Mouse (Mus musculus): ENCODE data around the gene Tepp. TPM values are rescaled to one million over a fixed set of nuclear protein-coding genes. Genes with fewer than 3 reads are reported as not detected.

The Tepp gene
- total RNA-seq, 2 experiments from 2014 or later, result not detected

DNA sequence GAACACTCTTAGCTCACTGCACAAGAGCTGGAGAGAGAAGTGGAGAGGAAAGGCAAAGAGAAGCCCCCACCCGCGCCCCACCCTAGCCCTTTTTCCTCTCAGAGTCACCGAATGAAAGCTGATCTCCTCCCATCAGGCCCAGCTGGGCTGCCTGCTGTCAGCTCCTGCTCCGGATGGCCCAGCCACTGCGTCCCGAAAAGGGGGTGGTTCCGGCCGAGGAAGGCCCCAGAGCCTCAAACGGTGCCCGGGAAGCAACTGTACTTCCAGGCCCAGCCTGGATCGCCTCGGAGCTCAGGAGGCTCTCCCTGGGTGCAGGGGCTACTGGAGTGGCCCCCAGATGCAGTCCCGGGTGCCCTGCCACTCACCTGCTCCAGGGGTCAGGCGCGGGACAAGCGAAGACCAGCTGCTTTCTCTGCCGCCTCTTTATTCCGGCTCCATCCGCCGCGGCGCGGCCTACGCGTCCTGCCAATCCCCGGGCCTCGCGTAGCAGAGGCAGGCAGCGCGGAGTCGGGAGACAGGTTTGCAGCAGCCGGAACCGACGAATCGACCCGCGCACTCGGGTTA, 20.9 kb downstream of the Tepp start:
- no peak for DNase-seq (ENCODE audit: low spot score)

DNA sequence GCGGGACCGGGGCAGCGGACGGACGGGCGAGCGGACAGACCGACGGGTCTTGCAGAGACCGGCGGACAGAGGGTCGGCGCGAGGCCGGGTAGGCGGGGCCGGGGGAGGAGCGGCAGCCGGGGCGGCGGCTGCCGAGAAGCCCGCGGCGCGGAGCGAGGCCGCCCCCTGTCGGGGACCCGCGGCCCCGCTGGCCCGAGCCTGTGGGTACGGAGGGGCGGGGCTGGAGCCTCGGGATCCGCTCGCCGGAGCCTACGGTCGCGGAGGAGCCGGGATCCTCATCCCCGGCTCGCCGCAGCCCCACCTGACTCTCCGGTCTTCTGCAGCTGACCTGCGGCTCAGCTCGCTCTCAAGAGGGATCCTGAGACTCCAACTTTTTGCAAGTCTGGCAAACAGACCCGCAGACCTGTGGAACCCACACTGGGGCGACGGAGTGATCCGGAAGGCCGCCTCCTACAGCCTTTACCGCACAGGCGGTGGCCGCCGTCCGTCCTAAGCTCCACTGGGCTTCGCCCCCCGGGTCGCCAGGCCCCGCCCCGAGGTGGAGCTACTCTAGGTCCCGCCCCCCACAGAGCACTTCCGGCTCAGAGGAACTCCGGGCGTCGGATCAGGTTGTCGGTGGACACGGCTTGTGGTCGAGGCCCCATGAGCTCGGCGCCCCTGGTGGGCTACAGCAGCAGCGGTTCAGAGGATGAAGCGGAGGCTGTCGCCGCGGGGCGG, 21.5 kb downstream of the Tepp start, which contains the start of the genes Zfp319 and Usb1:
Gene Zfp319 (minus strand): TSS at position 231 of the 717 bp plus-strand sequence.
Gene Usb1 (plus strand): TSS at position 565 of the 717 bp plus-strand sequence.
- peak; percentile 93 for DNase-seq (ENCODE audit: low spot score)

DNA sequence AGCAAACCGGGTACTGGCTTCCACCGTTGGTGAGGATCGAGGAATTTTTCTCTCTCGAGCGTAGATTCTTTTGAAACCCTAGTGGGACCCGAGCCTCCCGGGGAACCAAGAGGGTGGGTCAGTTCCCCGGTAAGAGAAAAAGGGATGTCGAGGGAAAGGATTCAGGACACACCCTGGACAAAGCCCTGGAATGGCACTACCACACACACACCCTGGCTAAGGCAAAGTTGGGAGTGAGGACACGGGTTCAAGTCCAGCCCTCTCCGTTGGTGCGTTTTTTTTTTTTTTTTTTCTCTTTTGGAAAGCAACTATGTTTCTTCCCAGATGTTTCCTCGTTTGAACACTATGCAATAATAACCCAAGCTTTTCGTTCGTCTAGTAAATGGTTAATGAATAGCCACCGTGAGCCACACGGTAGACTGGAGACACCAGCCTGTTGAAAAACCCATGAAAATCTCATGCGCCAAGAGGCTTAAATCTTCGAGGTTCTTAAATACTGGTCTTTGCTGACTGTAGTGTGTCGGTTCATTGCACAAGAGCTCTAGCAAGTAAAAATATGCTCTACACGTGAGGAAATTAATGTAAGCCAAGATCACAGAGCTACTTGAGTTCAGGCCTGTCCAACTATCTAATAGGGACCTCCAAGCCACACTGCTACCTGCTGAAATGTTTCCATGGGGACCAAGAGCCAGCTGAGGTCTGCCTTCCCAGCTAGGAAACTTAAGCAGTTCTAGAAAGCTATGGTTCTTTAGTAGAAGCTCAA, 22.3 kb downstream of the Tepp start:
- DNase-seq (ENCODE audit: low spot score), result no peak

DNA sequence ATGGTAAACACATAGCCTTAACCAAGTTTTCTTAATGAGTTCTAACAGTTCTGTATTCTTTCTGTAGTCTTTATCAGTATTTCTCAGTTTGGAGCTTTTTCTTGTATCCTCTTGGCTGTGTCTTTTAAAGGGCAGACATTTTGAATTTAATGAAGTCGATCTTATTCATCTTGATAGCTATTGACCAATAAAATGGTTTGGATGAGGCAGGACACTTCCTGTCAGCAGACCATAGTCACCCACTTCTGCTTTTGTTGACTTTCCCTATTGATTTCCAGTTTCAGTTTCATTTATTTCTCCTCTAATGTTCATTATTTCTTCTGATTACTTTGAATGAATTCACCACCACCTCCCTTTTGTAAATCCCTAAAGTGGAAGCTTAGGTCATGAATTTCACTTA, 25.3 kb downstream of the Tepp start:
- DNase-seq (ENCODE audit: low spot score), result no peak

DNA sequence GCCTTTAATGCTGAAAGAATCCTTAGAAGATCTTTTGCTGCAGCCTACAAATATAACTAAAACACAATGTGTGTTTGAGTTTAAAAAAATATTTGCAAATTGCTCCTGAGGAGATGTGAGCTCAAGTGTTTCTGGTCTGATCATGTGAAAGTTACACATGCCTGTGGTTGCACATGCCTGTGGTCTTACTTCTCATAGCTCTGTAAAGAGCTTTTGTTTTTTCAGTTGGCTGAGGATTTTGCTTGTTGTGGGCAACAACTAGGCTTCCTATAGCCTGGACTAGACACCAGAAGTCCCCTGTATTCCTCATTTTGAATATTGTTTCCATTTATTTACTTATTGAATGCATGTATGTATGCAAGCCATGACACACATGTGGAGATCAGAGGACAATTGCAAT, 26.0 kb downstream of the Tepp start:
- DNase-seq (ENCODE audit: low spot score), result no peak

DNA sequence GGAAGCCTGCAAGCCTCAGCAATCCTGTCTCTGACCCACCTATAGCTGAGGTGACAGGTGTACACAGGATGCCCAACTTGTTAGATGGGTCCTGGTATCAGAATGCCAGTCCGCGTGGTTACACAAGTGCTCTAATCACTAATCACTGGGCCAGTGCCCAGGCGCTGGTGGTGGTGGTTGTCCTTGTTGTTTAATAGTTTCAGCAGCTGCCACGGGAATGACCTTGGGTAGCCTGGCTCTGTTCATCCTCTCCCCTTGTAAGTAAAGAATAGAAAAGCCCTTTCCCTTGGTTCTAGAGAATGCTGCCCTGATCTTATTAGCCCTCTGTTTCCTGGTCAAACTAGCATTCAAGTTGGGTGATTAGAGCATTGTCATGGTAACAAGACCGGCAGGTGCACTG, 31.4 kb downstream of the Tepp start:
- no peak for DNase-seq (ENCODE audit: low spot score)

DNA sequence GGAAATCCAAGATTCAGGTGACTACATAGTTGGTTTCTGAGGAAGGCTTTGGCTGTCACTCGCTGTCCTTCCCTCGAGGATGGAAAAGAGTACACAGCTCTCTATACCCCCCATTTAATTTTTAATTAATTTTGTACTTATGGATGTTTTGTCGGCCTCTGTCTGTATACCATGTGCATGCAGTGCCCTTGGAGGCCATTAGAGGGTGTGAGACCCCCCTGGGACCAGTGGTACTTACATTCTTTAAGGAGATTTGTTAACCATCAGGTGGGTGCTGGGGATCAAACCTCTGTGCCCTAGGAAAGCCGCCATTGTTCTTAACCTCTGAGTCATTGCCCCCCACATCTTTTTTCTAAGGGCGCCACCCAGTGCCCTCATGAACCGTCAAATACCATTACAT, 34.3 kb downstream of the Tepp start:
- no peak for DNase-seq (ENCODE audit: low spot score)

DNA sequence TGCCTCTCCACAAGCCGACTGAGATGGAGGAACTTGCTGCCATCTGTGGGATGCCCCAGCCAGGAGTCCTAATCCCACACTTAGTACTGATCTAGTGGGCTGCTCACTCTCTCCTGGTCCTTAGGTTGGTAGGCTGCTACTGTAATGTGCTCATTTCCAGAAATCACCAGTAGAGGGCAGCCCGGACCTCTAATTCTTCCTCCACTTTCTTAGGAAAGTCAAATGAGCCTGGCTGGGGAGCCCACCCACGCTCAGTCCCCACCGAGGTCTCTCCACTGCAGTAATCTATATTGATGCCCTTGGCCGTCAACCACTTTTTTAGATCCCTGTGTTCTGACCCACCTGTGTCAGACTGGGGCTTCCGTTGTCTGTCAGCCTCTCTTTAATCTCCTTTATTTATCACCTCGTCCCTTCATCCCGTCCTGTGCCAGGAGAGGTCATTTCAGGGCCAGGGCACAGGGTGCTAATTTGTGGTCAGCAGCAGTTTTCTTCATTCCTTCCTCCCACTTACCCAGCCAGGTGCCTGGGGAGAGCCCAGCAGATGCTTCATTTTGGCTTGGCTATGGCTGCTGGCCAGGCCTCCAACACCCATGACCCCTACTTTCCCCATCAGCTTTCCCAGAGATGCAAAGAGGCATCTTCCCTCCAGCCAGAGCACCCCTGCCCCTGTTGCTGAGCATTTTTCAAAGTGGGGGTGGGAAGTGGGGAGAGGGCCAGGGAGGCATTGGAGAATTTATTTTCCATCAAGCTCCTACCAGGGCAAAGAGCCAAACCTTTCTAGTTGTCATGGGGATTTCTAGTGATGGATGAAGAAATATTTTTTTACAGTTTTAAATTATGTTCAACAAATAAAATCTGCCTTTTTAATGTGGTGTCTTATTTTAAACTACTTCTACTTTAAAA, 36.5 kb downstream of the Tepp start:
- DNase-seq (ENCODE audit: low spot score), result peak; percentile 72

DNA sequence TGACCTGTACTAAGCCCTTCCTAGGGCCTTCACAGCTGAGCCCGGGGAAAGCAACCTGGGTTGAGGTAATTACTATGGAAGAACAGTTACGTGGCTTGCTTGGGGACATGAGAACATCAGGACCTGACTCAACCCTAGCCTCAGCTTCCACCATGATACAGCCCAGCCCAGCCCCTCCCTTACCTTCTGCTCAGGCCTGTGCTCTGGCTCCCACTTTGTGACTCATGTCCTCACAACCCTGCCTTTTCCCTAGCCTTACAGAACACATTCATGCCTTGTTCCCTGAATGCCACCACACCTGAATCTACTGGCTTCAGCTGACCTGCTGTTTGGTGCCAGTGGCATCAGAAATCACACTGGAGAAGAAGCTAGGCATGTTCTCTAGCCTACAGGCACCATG, 38.0 kb downstream of the Tepp start:
- no peak for DNase-seq (ENCODE audit: low spot score)

DNA sequence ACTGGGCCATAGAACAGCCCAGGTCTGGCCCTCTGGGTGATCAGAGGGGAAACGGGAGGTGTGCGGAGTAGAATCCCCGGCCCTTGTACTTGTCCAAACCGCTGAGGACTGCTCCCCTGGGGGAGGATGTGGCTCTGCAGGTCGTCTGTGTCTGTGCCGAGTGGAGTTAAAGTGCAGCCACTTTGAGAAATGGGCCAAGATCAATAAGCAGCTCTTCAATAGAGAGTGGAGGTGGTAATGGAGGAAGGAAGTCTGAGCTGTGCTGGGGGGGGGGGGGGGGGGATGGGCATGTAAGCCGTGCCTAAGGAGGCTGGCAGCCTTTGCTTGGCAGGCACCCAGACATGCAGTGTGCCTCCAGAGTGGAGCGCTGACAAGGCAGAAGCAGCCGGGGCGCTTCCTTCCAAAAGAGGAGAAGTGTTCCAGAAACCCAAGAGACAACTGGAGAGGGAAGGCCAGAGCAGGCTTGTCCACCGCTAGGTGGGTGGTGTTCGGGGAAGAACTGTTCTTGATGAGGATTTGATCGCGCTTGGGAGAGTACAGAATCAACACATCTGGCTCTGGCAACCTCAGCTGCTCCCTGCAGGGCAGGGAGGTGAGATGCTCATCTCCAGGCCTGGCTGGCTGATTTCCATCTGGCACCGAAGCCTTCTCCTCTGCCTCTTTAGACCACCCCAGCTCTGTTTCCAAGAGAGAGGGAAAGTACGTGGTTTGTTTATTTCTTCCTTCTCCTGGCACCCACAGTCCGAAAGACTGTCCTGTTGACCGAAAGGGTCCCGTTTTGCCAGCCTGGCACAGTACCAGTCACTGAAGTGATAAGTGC, 38.7 kb downstream of the Tepp start:
- peak; percentile 69 for DNase-seq (ENCODE audit: low spot score)

DNA sequence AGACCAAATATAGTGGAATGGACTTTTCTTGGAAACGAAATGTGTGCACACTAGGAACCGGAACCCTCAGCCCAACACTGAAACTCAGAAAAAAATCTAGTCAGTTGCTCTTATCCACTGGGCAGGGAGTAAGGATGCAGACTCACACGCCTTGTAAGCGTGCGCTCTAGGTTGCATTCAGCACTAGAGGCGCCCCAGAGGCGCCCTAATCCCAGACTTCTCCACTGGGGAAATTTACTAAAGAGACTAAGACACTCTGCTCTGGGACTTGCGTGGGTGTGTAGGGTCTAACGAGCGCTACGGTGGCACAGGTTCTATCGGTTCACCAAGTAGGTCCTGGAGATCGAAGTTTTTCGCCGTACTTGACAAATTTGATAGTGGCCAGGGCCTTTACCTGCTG, 41.1 kb downstream of the Tepp start:
- no peak for DNase-seq (ENCODE audit: low spot score)

DNA sequence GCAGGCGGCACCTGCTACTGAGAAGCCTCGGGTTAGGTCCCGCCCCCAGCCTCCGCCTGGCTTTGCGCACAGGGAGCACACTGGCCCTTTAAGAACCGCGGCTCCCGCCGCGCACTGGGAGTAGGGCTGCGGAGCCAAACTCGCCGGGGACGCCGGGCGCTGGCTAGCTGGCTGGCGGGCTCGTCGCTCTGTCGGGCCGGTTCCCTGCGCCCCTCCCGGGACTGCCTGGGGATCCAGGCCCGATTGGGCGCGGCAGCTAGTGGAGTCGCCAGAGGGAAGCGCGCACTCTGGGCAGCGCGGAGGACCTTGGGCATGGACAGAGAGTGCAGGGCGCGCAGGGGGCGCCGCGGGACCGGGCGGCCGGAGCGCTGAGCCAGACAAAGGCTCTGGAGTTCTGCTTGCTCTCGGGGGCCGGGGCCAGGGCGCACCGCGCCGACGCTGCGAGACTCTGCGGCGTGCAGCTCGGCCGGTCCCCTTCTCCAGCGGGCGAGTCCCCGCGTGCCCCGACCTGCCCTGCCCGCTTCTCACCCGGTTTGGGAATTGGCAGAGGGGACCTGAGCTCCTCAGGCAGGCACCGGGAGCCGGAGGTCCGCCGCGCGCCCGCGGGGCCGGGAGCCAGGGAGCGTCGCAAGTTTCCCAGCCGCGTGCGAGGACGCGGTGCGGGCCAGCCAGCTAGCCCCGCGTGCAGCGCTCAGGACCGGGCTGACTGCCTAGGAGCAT, 41.9 kb downstream of the Tepp start, which contains the start of gene Mmp15:
Gene Mmp15 (plus strand): TSS at position 118 of the 720 bp plus-strand sequence.
- peak; percentile 78 for DNase-seq (ENCODE audit: low spot score)

DNA sequence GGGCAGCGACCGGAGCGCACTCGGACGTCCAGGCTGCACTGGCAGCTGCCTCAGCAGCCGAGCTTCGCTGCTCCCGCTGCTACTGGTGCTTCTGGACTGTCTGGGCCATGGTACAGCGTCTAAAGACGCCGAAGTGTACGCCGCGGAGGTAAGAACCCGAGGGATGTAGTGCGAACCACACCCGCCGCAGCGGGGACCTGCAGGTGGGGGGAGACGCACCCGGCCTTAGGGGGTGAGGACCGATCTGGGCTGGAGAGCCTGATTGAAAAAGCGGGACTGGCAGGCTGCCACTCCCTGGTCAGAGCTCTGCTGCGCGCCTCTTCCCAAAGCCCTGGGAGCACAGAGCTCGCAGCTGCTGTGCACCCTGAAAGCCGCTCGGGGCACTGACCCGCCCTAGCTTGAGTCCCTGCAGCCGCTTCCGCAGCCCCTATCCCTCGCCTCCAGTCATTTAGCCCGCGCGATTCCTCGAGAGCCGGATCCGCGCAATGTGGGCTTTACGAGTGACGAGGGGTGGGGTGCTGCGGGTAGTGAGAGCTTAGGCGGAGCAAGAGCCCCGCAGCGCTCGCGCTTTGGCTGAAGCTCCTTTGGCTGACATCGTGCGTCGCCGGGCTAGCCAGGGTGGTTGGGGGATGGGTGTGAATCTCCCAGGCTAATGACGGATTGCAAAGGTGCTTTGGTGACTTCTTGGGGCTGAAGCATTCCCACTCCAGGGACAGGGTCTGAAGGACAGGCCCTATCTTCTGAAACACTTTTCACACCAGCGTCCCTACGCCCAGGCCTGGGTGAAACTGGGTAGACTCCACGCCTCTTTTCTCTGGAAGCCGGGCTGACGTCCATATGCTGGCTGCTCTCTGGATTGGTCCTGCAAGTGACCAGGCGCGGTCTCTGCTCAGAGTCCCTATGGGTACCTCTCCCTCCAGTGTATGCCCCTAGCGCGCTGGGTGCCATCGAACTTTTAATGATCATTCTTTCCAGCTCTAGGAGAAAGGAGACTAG, 42.8 kb downstream of the Tepp start:
- peak; percentile 24 for DNase-seq (ENCODE audit: low spot score)

DNA sequence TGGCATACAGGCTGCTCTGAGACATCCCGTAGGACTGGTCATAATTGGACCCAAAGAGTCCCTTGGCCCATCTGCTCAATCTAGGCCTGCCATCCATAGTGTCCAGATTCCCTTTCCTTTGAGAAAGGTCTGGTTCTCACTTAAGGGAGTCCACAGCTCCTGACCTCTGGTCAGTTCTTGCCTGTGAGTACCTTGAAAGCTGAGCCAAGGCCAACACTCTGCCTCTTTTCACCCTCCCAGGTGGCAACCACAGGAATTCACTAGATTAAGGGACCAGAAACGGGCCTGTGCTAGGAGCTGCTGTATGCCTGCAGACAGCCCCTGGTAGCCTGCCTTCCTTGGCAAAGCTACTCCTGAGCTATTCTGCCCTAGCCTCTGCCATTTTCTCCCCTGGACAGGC, 44.2 kb downstream of the Tepp start:
- DNase-seq (ENCODE audit: low spot score), result no peak

DNA sequence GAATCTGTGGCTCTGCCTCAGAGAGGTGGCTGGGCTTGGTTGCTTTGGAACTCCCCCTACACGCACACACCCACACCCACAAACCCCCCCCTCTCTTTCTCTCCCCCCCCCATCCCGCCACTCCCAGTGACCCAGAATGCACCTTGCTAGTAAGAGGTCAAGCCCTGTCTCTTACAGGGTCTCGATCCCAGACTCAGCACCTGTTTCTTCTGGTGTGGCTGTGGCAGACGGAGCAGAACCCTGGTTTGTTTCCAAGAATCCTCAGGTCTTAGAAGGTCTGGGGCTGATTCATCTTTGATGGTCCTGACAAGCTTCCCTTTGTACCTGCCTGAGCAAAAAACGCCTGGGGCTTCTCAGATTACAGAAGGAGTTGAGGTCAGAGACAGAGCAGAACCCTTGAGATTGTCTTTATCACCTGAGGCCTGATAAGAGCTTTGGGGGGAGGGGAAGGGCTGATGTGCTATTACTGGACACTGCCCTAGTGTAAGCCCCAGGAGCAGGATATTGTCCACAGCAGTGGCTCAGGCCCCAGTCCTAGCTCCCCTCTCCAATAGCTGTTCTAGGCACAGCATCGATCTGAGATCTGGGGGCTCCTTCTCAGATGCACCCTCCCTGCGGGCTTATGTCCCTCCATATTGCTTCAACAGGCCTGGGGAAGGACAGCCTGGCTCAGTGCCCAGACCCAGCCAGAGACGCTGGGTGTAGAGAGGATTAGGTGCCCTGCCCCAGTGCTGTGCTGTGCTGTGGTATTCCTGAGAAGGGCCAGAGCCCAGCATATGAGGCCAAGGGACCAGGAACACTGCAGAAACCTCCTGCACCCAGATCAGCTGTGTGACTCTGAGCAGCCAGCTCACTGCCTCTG, 48.4 kb downstream of the Tepp start:
- DNase-seq (ENCODE audit: low spot score), result no peak

DNA sequence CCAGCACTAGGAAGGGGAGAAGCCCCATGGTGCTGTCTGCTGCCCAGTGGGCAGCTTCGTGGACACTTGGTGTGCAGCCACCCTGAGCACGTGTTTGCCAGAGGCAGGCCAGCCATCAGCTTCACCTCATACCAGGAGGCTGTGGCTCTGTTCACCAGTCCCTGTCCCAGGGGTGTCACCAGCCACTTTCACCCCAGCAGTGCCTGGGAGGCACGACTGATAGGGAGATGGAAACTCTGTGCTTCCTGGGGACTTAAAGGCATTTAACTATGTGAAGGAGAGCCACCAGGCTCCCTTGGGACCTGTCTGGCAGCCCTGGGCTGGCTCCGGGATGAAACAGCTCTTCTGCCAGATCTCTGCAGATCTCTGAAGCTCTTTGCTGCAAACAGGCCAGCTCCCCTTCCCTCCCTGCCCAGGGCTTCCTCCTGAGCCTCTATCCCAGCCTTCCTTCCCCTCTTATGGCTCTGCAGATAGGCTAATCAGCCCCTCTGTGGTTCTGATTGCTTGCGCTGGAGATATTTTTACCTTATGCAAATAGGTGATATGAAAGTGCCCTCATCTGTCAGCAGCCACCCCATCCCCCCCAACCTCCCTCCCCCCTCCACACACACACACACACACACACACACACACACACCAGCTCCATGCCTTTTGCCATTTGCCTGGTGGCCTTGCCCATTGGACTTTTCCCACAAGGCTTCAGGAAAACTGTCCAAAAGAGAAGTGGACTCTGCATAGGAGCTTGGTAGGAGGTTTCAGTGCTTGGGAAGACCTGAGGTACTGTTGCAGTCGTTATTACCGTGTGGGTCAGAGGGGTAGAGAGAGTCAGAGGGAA, 50.0 kb downstream of the Tepp start:
- DNase-seq (ENCODE audit: low spot score), result no peak

DNA sequence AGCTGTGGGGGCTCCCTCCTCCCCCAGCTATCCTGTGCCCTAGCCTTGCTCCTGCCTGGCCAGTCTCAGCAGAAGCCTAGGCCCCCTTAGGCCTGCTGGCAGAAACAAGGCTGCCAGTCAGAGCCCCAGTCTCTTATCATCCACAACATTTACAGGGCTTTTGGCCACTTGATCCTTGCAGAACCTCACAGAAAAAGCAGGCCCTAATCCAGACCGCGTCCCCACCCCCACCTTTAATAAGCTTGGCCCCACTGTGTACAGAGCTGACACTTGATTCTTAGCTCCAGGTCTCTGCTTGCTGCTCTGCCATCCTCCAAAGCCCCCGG, 50.6 kb downstream of the Tepp start:
- DNase-seq (ENCODE audit: low spot score), result no peak

Measured in gastrocnemius, adult 18-20 months (tissue).